Mouse (Mus musculus) ovary, postnatal 14 days (tissue): ENCODE data around the gene Ecm2.
A peak's percentile ranks its signal among the peaks of the same experiment; 100 is the strongest.

ENCODE experiments used
- DNase-seq: peaks from one replicate; pipeline ENCODE4 v3.0.0; 2022; ENCODE audit warnings: low spot score

The Ecm2 gene

DNA sequence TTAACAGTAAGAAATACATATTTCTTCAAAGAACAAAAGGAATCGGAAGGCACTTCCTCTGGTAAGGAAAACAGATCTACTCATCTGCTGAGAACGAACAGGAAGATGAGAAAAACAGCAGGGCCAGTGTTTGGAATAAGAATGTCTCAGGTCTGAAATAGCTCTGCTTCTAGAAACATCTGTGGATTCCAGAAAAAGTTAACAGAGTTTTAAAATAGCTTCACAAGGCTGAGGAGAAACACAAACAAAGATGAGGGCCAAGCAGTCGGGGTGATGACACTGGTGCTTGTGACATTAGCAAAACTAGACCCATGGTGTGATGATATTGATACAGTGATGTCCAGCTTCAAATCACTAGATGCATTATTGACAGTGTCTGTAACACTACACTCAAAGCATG is 2.6 kb downstream of the Ecm2 start:
- no peak for DNase-seq

DNA sequence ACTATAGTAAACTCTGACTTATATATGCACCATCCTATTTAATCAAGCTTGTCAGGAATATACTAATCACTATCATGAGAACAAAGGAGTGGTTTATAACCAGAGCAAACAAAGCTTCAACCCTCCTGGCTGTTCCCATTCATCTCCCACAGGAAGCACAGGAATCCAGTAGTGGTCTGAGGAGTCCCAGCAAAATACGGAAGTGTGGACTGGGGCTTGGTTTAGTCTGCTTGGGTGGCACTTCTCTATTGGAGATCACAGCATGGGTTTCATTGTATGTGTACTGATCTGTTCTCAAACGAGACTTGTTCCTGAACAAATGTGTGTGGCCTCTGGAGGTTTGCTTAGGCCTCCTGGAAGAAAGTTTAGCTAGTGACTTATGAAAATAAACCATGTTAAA is 14.2 kb downstream of the Ecm2 start:
- DNase-seq: no peak

DNA sequence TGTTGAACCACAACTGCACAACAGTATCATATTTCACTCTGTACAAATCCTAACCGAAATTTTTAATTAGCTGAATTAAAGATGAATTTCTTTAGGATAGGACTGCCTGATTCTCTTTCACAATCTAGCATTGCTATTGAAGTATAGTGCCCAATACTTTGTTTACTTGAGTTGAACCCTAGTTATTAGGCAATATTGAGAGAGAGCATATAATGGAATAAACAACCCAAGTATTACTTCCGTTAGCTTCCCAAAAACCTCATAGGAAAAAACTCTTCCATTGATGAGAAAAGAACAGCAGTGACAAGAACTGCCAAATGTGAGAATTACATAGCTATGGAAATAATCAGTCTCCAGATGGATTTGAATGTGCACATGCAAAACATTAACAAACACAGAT is 21.6 kb downstream of the Ecm2 start:
- no peak for DNase-seq

DNA sequence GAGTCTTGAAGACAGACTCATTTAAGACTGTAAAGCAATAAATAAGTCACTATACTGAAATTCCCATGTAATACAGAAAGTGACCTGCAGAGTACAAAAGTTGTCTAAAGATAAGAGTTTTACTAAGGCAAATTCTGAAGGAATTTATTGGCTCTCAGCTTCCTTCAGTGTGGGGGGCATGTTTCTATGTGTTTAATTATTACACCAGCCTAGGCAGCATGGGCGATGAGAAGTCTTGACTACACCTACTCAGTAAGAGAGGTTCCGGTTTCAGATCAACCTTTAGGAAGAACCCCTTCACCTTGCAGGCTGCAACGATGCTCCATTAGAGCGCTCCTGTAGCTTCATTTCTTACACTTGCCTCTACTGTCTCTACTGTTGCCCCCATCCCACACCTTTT is 26.0 kb downstream of the Ecm2 start:
- DNase-seq: no peak

DNA sequence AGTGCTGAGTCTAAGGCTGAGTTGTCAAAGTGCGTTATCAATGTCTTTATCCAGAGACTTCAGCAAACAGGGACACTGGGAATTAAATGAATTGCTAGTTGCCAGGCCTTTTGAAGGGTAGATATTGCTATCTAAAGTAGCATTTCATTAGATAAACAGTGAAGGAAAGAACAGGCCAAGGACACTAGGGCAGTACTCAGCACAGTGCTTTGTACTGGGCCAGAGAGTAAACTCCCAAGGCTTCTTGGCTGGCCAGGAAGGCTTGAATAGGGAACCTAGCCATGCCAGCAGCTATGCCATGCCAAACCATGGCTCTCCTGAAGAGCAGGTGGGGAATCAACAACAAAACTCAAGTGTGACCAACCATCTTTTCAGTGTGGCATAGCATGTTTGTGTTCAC is 32.3 kb downstream of the Ecm2 start:
- no peak for DNase-seq

DNA sequence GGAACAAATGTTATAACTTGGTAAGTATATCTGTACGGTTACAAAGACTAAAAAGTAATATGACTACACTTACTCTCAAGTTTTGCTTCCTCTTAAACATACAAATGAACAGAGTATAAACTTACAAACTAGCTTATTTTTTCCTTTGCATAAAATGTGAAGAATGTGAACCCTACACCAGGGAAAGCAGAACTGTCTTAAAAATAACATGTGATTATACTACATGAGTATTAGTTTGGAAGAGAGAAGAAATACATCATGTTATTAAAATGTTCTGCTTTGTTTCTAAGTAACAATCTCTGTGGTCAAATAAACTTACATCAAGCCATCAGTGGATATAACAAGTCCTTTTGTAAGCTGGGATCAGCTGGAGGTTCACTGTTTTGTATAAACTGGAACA is 34.1 kb downstream of the Ecm2 start:
- no peak for DNase-seq

DNA sequence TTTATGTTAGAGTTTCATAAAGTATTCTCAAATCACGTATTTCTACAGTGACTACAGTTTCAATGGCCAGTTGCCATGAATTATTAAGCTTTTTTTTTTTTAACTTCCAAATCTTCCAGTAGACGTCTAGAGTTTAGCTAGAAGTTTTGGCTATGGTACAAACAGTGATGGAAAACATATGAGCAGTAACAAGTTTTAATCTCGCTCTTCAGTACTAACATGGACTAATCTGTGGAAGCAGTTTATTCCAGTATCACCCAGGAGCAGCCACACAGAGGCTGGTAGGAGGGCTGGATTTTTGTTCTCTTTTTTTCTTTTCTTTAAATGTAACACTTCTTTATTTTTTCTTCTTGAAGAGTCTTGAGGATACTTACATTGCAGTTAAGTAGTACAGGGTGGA is 39.7 kb downstream of the Ecm2 start, which contains the start of gene Aspn:
TSS of gene Aspn (plus strand) at position 165 of the 400 bp plus-strand sequence.
- DNase-seq: no peak

DNA sequence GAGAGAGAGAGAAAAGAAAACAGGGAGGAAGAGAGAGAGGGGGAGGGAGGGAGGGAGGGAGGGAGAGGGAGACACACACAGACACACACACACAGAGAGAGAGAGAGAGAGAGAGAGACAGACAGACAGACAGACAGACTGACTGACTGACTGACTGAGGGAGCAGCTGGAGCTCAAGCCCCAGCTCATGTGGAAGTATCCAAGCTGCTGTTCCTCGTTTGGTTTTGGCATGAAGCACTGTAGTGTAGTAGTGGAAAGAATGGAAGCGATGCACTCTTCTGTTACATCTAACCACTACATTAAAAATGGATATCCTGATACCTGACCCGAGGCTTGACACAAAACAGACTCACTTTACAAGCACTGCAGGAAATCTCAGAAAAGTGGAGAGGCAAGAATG is 41.0 kb downstream of the Ecm2 start:
- no peak for DNase-seq

DNA sequence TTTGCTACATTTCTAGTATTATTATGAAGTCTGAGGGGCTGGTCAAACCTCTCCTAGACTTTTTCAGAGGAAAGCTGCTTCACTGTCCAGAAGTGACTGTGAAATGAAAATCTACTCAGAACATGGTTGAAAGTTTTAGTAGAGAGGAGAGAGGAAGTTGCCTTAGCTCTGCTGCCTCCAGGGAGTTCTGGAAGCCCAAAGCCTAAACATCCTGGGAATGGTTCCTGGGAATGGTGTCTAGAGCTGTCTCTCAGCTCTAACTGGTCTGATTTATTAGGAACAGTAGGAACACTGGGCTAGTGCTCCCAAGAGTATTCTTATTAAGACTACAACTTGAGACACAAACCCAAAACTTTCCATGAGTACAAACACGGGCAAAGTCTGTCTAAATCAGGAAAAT is 41.9 kb downstream of the Ecm2 start:
- no peak for DNase-seq

DNA sequence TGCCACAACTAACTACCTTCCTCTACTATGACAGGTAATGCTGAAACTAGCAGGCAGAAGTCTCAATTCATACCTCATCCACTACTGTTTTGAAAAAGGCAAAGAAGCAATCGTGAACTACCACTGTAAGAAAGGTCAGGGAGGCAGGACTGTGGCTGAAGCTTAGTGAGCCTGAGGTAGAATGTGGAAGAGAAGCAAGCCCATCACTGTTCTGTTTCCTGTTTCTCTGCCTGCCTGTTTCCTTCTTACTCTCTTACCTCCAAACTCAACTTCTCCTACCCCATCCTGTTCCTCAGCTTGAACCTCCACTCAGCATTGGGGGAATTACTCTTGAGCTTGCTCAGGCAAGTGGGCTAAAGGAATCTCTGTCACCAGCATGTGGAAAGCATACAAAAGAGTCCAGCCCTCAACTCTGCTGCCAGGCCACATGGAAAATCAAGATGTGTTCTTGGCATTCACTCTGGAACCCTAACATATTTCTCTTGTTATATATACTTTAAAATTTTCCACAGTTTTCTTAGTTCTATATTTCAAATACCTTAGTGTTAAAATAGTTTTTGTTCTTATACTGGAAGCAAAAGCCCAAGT is 43.0 kb downstream of the Ecm2 start:
- DNase-seq: no peak

DNA sequence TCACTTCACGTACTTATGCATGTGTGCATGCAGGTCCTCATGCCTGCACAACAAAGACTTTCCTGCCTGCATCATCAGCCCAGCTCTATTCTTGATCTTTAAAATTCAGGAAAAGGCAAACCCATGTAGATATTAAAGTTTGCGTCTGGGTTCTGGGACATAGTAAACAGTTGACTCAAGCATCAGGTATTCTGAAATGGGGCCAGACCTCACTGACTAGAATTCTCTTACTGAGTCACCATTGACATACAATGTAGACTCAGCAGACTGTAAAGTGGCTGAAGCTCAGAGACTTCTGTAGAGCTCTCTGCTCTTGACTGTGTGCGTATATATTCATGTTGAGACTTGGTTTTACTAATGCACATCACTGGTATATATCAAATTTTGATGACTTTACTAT is 45.0 kb downstream of the Ecm2 start:
- DNase-seq: no peak

DNA sequence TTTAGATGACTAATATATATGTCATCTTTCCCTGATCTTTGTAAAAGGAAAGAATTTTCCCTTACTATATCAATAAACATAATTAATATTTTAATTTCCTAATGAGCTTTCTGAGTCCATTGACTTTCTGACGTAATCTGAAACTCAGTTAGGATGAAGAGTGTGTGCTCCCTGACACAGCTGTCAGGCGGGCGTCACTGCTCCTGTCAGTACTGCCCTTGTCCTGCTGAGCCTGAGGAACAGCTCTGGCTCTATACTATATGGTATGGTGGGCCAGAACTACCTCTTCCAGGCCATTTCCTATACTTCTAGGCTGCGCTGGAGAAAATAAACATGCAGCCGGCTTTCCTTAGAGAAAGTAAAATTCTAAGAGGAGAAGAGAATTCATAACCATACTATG is 49.9 kb downstream of the Ecm2 start:
- no peak for DNase-seq

DNA sequence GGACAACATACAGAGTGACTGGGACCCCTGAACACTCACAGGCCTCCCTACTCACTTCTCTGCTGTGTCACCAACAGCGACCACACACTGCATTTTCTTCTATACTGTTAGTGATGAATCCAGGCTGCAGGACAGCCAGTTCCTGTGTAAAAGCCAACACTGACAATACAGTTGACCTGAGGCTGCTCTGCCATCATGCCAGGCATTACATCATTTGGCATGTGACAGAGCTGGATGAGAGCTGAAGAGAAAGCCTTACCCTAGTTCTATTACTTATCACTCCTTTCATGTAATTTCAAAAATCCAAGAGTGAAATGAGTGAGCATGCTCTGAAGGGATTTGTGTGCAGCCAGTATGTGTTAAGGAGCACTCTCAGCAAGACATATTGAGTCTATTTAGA is 51.6 kb downstream of the Ecm2 start:
- DNase-seq: no peak

DNA sequence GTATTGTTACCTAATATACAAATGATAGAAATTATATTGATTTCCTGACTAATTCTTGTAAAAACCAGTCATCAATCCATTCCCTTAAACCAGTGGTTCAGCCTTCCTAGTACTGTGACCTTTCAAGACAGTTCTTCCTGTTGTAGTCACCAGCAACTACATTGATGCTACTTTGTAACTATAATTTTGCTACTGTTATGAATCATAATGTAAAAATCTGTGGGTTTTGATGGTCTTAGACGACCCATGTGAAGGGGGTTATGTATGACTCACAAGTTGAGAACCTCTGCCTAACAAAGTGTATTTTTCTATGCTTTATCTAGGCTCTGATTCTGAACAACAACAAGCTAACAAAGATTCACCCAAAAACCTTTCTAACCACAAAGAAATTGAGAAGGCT is 52.3 kb downstream of the Ecm2 start:
- no peak for DNase-seq

DNA sequence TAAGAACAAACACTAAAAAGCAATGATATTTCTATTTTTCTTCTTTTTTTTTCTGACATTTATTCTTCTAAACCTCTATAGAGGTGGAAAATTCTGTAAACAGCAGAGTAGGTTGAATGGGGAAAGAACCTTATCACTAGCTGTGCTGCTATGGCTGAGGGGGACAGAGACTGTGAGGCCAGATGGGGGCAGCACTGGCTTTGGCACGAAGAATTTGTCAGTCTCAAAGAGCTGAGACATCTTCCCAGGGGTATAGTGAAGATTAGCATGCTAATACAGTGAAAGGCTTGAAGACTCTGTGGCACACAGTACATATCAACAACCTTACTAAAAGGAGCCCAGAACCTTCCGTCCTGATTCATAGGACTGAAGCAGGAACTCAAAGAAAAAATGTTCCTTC is 54.6 kb downstream of the Ecm2 start:
- no peak for DNase-seq

DNA sequence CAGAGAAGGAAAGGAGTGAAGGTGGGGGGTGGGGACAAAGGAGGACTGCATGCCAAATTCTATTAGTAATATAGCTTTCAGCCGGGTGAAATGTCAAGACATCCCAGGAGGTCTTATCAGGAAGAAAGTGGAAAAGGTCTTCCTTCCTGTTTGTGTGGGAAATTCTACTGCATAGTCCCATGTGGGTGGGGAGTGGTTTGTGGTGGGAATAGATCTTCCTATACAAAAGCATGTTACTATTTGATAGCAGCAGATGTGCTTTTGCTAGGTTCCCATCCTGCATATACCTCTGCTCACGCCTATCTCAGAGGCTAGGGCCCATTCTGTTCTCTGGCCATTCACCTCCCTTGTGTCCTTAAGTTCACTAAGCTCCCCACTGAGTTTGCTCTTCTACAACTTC is 56.3 kb downstream of the Ecm2 start:
- DNase-seq: no peak

DNA sequence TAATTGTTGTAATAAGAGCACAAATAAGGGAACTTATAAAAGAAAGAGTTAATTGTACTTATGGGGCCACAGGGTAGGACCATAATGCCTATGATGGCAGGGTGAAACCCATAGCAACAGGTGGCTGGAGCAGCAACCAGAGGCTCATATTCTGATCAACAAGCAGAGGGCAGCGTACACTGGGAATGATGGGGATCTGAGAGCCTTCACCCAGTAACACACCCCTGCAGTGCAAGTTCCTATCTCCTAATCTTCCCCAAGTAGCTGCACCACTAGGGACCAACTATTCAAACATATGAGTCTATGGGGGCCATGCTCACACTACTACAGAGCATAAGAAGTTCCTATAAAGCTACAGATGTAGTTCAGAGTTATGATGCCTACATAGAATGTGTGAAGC is 59.7 kb downstream of the Ecm2 start:
- no peak for DNase-seq

DNA sequence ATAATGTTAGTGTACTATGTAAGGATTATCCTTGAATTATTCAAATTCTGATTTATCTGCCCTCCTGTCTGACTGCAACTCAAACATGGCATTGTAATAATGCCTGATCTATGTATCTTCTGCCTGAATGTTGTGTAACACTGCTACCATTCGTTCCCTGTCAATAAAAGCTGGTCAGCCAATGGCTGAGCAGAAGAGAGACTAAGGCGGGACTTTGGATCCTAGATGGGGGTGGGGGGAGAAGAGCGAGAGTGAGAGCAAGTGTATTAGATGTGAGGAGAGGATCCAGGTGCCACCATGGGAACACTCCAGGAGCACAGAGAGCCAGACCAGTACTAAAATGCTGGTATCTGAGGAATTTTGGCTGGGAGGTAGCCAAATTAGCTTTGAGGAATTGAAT is 65.8 kb downstream of the Ecm2 start:
- no peak for DNase-seq

DNA sequence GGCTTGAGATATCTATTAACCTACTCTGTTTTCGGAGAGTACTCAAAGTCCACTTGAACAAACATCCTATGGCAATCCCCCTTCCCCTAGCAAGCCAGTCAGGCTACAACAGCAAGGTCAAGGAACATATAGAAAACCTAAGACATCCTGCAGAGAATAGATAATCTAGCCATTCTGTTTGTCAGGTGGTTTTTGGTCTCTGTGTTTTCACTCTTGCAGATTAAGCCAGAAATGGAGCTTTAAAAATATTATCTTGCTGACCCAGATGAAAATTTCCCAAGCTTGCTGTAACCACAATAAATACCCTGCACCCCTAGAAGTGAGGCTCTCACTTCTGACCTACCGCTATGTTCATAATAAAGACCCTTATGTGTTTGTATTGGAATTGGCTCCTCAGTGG is 66.8 kb downstream of the Ecm2 start:
- no peak for DNase-seq

DNA sequence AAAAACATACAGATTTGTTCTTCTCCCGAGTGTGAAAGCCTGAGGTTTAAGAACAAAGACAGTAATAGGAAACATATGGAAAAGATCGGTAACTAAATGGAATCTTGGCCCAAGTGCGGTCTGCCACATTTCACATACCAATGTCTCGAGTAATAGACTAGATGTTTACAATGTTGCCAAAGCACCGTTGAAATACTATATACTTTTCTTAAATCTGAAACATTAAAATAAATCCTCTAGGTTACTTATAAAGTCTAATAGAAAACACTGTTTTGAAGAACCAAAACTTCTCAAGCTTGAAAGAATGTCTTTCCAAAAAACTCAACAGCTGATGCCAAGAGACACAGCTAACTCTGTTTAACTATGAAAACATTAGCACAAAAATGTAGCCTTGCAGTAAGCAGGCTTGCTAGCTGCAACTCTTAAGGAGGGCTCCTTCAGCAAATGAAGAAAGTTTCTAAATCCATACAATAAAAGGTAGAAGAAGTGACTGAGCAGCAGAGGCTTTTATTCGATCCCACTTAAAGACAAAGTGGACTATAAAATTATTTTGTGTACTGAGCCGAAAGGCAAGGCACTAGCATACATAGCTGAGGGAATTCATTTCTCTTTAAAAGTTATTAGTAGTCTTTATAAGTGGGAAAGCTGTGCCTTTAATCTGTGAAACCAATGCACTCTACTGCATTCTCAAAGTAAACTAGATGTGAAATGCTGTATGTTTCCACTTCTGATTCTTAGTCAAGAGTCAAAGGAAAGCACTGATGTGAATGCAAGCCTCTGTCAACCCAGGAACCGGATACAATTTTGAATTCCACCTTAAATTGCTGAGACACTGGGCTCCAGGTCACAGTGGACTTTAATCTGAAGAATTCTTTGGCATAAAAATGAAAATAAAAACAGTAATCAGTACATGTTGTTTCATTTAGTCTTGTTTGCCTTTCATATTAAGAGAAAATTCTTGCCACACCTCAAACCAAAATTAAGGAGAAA is 77.2 kb downstream of the Ecm2 start, which contains the start of gene Omd:
TSS of gene Omd (plus strand) at position 922 of the 990 bp plus-strand sequence.
- peak; percentile 6 for DNase-seq
